Mouse (Mus musculus) small intestine, adult 2 months (tissue): ENCODE results near the gene Sorcs2. TPM values are rescaled to one million over a fixed set of nuclear protein-coding genes. Genes with fewer than 3 reads are reported as not detected.
A peak's percentile ranks its signal among the peaks of the same experiment; 100 is the strongest.
"Not testable (repeated sequence)": the region's sequence is repeated elsewhere in the genome, so short reads cannot be mapped to it uniquely, and the experiment has no call there.

Source experiments
- H3K27ac ChIP-seq: fragments of 200-500 bp; 2 replicates; pipeline ENCODE4 v1.5.1; 2012; ENCODE audit warnings: low read depth, low read length, control low read depth, inconsistent platforms; ENCODE audit not compliant: insufficient read depth
- H3K27me3 ChIP-seq: fragments of 200-500 bp; 2 replicates; pipeline ENCODE4 v1.6.1; 2012; ENCODE audit warnings: mild to moderate bottlenecking, moderate library complexity, low read length, inconsistent platforms; ENCODE audit not compliant: control insufficient read depth, insufficient read depth
- H3K36me3 ChIP-seq: fragments of 200-500 bp; 2 replicates; pipeline ENCODE4 v1.6.1; 2012; ENCODE audit warnings: mild to moderate bottlenecking, low read length, control low read depth, inconsistent platforms; ENCODE audit not compliant: control insufficient read depth, insufficient read depth
- H3K4me1 ChIP-seq: fragments of 200-500 bp; 2 replicates; pipeline ENCODE4 v1.6.1; 2012; ENCODE audit warnings: low read length, inconsistent platforms, mixed read lengths; ENCODE audit not compliant: control insufficient read depth, insufficient read depth, insufficient read length
- H3K4me3 ChIP-seq: fragments of 200-500 bp; 2 replicates; pipeline ENCODE4 v1.5.1; 2012; ENCODE audit warnings: low read depth, mild to moderate bottlenecking, control low read depth, inconsistent platforms, low read length, moderate library complexity
- CTCF ChIP-seq: fragments of 200-500 bp; IDR thresholded peaks from 2 replicates; pipeline ENCODE4 v1.5.1; 2012; ENCODE audit warnings: low read depth, mild to moderate bottlenecking, control low read depth, inconsistent platforms, low read length, moderate library complexity, mixed read lengths; ENCODE audit not compliant: insufficient replicate concordance, insufficient read length; ENCODE audit errors: extremely low read depth
- POLR2A ChIP-seq: fragments of 200-500 bp; IDR thresholded peaks from 2 replicates; pipeline ENCODE4 v1.6.1; 2012; ENCODE audit warnings: low read depth, mild to moderate bottlenecking, control low read depth, inconsistent platforms, low read length, moderate library complexity
- WGBS: fragments of 180-500 bp; shearing (Covaris S2); methylation state at CpG from one replicate; pipeline ENCODE4 v1.1.7; 2018; 5-methylcytosine and 5-hydroxymethylcytosine counted together
- polyA plus RNA-seq: library from polyadenylated mRNA; depleted of rRNA; stranded (reverse); fragments of >200 nt; gene quantifications from 2 replicates; pipeline ENCODE4 v1.2.3, GENCODE M21; 2012

Gene Sorcs2
- polyA plus RNA-seq, 1 experiment = 5.9 TPM

DNA sequence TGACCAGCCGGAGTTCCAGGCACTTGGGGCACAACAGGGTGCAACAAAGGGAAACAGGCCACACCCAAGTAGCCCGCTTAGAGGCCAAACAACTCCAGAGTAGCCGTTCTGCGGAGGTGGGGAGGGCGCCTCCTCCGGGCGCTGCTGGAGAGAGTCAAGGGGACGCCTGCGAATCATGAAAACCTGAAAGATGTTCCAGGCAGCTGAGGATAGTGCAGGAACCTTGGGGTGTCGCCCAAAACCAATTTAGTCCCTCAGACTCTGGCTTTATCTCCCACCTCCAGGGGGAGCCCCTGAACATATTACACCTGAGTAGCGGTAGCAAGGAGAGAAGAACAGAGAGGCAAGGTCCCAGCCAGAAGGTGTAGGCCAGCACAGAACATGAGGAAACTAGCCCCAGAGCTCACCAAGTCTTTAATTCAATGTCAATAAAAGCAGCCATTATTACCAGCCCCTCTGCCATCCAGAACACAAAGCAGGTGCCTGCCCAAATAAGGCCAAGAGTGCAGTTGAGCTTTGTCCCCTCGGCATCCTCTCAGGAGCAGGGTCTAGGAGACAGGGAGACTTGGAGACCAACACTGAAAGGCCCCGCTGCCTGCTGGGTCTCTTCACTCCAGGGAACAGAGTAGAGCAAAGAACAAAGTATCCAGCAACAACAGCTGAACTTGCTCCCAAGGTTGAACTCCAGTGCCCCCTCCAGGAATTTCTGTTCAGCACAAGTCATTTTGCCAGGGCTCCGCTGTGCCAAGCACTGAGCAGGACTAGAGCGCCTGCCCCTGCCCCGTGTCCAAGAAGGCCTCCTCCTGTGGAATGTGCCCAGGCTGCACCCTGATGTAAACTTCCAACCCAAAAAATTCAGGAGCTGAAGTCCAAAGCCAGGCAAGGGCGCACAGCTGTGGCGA is 775 bp upstream of the Sorcs2 start:
- Histone ChIP-seq H3K4me3 (no peak overlapping the region), H3K27me3 (peaks cover 7% of the 10 kb centered on the region), H3K27ac (no peak overlapping the region), H3K36me3 (no peaks in the 10 kb centered on the region), H3K4me1 (peaks cover 10% of the 10 kb centered on the region; the same call in 1 of the 2 replicates)
- WGBS = 11% methylated on average over 18 of the region's 18 CpGs
- peak; percentile 56 for TF ChIP-seq CTCF
- no peak for TF ChIP-seq POLR2A

DNA sequence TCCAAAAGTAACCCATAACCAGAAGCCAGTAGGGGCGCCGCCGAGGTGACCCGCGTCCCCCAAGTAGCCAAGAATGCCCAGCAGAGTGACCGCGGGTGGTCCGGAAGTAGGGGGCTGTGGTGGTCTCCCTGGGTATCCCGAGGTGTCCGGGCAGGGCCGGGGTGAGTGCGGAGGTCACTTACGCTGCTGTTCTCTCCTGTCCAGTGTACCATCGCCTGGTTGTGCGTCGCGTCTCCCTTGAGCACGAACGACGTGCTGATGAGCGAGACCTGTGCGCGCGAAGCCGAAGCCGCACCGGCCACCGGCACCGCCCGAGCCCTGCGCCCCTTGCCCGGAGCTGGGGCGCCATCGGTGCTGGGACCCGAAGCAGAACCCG is 567 bp downstream of the Sorcs2 start:
- Histone ChIP-seq H3K27ac (no peak overlapping the region), H3K4me1 (peaks cover 10% of the 10 kb centered on the region; the same call in 1 of the 2 replicates), H3K27me3 (peaks cover 7% of the 10 kb centered on the region), H3K36me3 (no peaks in the 10 kb centered on the region), H3K4me3 (peak overlapping the region; percentile 69)
- TF ChIP-seq POLR2A (no peak), CTCF (no peak)
- WGBS = 1% methylated on average over 36 of the region's 36 CpGs

DNA sequence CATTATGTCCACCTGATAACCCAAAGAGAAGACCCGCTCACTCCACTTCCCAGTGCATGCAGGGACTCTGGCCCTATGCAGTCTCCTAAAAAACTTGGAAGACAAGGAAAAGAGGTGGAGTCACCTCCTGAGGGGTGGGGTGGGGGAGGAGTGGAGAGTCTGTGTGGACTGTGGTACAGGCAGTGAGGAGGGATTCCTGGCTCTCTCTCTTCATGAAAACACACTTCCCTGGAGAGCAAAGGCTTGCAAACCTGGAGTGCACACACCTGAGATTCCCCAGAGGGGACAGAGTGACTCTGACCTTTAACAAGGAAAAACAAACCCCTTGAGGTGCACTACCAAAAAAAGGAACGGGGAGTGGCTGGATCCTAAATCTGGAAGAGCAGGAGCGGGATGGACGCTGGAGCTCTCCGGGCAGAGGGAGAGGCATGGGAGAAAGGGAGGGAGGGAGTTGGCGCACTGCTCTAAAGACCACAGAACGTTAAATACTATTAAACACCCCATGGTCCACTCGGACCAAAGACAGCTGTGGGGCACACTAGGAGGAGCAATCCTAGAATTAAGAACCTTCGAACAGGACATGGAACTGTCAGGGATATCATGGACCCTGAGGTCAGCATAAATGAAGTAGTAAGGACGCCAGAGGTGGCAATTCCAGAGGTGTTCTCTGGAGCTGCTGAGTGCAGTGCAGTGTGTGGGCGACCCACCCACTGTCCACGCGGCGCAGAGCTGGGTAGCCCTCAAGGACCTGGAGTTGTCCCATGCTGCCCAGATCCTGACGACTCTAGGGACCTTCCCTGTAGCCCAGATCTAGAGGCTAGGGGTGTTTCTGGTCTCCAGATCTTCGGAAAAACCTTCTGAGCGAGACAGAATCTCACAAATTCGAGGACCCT is 1.2 kb downstream of the Sorcs2 start:
- H3K4me1 ChIP-seq = peaks cover 10% of the 10 kb centered on the region; the same call in 1 of the 2 replicates
- peak overlapping the region; percentile 69 for H3K4me3 ChIP-seq
- WGBS = 5% methylated on average over 18 of the region's 18 CpGs
- no peaks in the 10 kb centered on the region for H3K36me3 ChIP-seq
- TF ChIP-seq CTCF (no peak), POLR2A (no peak; the same call in 1 of the 2 replicates)
- no peak overlapping the region for H3K27ac ChIP-seq
- H3K27me3 ChIP-seq = peaks cover 7% of the 10 kb centered on the region

DNA sequence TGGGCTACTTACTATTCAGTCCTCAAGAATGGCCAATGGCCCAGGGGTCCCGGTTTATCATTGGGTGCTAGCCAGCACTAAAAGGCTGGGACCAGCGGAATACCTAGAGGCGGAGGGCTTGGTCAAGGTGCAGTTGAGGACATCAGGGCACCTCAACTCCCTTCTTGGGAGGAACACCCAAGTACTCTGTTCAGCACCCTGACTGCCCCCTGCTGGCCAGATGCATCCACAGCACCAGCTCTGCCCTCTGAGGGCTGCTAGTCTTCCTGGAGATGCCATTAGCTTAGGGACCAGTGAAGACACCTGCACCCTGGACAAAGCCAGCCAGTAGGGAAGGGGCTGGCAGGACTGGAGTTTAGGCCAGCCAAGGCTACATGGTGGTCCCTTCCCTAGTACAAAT is 1.9 kb downstream of the Sorcs2 start:
- TF ChIP-seq POLR2A = no peak; the same call in 1 of the 2 replicates
- peak; percentile 79 for TF ChIP-seq CTCF
- Histone ChIP-seq H3K27ac (no peak overlapping the region), H3K27me3 (peaks cover 7% of the 10 kb centered on the region), H3K4me3 (0 out of 2 replicates have a peak overlapping the region, but pooled peaks have one; percentile 2), H3K36me3 (no peaks in the 10 kb centered on the region), H3K4me1 (peaks cover 10% of the 10 kb centered on the region; the same call in 1 of the 2 replicates)
- WGBS = 45% methylated on average over 3 of the region's 3 CpGs

DNA sequence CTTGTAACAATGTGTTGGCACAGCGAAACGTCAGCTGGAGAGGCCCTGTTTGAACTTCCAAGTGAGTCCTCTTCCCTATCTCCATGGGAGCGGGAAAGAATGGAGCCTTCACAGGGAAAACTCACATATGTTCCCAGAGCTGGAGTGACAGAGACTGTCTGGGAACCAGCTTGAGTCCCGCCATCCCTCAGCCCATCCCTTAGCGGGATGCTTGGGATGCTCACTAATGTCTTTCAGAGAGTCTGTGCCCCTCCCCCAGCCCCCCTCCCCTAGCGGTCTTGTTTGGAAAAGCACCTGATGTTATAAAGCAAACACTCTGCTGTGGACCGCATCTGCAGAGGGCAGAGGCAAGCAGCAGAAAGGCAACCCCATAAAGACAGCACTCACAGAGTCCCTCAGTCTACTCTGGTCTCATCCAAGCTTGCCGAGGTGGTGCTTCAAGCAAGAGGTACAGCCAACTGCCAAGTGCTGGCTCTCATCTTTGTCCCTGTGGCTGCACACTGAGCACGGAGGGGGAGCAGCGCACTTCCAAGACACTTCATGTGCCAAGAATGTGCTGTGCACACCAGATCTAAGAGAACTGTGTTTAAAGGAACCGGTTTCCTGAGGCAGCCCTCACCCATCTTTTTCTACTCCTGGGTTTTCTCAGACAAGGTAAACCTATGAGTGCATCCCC is 3.0 kb downstream of the Sorcs2 start:
- Histone ChIP-seq H3K36me3 (no peaks in the 10 kb centered on the region), H3K4me1 (peaks cover 12% of the 10 kb centered on the region), H3K27ac (no peak overlapping the region), H3K4me3 (no peak overlapping the region), H3K27me3 (peaks cover 7% of the 10 kb centered on the region)
- WGBS = 73% methylated on average over 11 of the region's 11 CpGs
- no peak for TF ChIP-seq POLR2A
- no peak for TF ChIP-seq CTCF

DNA sequence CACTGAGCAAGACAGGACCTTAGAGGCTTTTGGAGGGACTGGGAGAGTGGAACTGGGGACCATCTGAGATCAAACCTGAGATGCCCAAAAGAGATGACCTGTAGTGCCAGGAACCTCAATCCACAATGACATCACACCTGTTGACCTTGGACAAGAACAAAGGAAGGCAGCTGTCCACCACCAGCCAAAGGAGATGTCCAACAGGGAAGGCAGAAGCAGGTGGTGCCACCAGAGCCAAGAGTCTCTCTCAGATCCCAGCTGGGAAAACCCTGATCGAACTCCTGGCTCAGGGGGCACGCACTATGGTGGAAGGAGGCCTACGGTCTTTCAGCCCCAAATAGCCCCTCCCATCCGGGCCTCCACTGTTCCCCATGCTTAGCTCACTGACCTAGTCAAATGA is 6.2 kb downstream of the Sorcs2 start:
- WGBS = 86% methylated on average over 4 of the region's 4 CpGs
- Histone ChIP-seq H3K27ac (no peak overlapping the region), H3K4me3 (no peak overlapping the region), H3K4me1 (peaks cover 2% of the 10 kb centered on the region; the same call in 1 of the 2 replicates), H3K36me3 (no peaks in the 10 kb centered on the region), H3K27me3 (no peaks in the 10 kb centered on the region)
- TF ChIP-seq POLR2A = no peak
- no peak for TF ChIP-seq CTCF

DNA sequence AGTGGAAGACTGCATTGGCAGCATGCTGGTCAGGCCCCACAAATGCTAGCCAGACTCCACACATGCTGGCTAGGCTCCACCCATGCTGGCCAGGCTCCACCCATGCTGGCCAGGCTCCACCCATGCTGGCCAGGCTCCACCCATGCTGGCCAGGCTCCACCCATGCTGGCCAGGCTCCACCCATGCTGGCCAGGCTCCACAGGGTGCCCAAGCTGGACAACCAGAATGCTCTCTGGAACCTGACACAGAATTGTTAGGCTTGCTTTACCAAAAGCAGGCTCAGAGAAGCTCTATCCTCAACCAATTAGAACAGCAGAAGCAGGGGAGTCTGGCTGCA is 7.4 kb downstream of the Sorcs2 start:
- H3K27me3 ChIP-seq, H3K4me1 ChIP-seq, H3K4me3 ChIP-seq, H3K36me3 ChIP-seq, H3K27ac ChIP-seq: not testable (repeated sequence)
